Mouse (Mus musculus) heart, embryonic 11.5 days (tissue): ENCODE results near the gene Smtn. TPM values are rescaled to one million over a fixed set of nuclear protein-coding genes. Genes with fewer than 3 reads are reported as not detected.

Experiments
- ATAC-seq: fragments of 200-750 bp; cut with Nextera tagmentation; replicated peaks from 2 replicates; pipeline ENCODE4 v1.8.0; 2017; ENCODE audit warnings: moderate library complexity; ENCODE audit not compliant: insufficient number of reproducible peaks, low FRiP score, low TSS enrichment
- H3K27ac ChIP-seq: fragments of 300-500 bp; sonication (generic); 2 replicates; pipeline ENCODE4 v1.5.1; 2014; ENCODE audit warnings: mild to moderate bottlenecking, low read depth, low read length
- H3K27me3 ChIP-seq: fragments of 300-500 bp; sonication (generic); 2 replicates; pipeline ENCODE4 v1.6.1; 2014; ENCODE audit warnings: mild to moderate bottlenecking, low read length, mixed read lengths; ENCODE audit not compliant: control insufficient read depth, insufficient read depth
- H3K36me3 ChIP-seq: fragments of 300-500 bp; sonication (generic); 2 replicates; pipeline ENCODE4 v1.6.1; 2014; ENCODE audit warnings: mild to moderate bottlenecking, low read length, moderate library complexity, mixed read lengths; ENCODE audit not compliant: control insufficient read depth, insufficient read depth
- H3K4me1 ChIP-seq: fragments of 300-500 bp; sonication (generic); 2 replicates; pipeline ENCODE4 v1.6.1; 2014; ENCODE audit warnings: low read length; ENCODE audit not compliant: control insufficient read depth, insufficient read depth
- H3K4me2 ChIP-seq: fragments of 300-500 bp; sonication (generic); 2 replicates; pipeline ENCODE4 v1.6.1; 2014; ENCODE audit warnings: mild to moderate bottlenecking, moderate library complexity
- H3K4me3 ChIP-seq: fragments of 300-500 bp; sonication (generic); 2 replicates; pipeline ENCODE4 v1.5.1; 2014; ENCODE audit warnings: low read depth, low read length
- H3K9ac ChIP-seq: fragments of 300-500 bp; sonication (generic); 2 replicates; pipeline ENCODE4 v1.6.1; 2014; ENCODE audit warnings: mild to moderate bottlenecking, low read depth, low read length, moderate library complexity
- H3K9me3 ChIP-seq: fragments of 300-500 bp; sonication (generic); replicated peaks from 2 replicates; pipeline ENCODE4 v1.6.1; 2016; ENCODE audit warnings: low read length; ENCODE audit not compliant: control insufficient read depth
- WGBS: fragments of 180-500 bp; shearing (Covaris S2); extraction: QIAGEN DNeasy Blood & Tissue Kit; methylation state at CpG from one replicate; pipeline ENCODE4 v1.1.7; 2014; ENCODE audit not compliant: insufficient replicate concordance; 5-methylcytosine and 5-hydroxymethylcytosine counted together
- polyA plus RNA-seq: library from polyadenylated mRNA; unstranded; fragments of >200 nt; fragmentation: Nextera tagmentation; extraction: Ambion mirVana; gene quantifications from 2 replicates; pipeline ENCODE4 v1.2.1, GENCODE M21; 2014

Gene Smtn
- polyA plus RNA-seq, 1 experiment from 2014 or later, result 66.9 TPM

- Histone ChIP-seq H3K4me3 (no peak overlapping the region), H3K27ac (no peak overlapping the region), H3K36me3 (no peaks in the 10 kb centered on the region), H3K9ac (no peak overlapping the region), H3K4me1 (peaks cover 4% of the 10 kb centered on the region), H3K27me3 (peaks cover 15% of the 10 kb centered on the region), H3K9me3 (no peaks in the 10 kb centered on the region), H3K4me2 (no peak overlapping the region)
- WGBS, result 68% methylated on average over 18 of the region's 18 CpGs
- ATAC-seq, result no peak
Measured at GRCm38 (mm10) chr11:3502459-3503072, 37.8 kb downstream of the Smtn start.

GRCm38 (mm10) chr11:3502057-3502456, 38.4 kb downstream of the Smtn start:
- Histone ChIP-seq H3K4me3 (no peak overlapping the region), H3K36me3 (no peaks in the 10 kb centered on the region), H3K4me1 (peaks cover 4% of the 10 kb centered on the region), H3K27ac (no peak overlapping the region), H3K4me2 (no peak overlapping the region), H3K9me3 (no peaks in the 10 kb centered on the region), H3K27me3 (peaks cover 15% of the 10 kb centered on the region), H3K9ac (no peak overlapping the region)
- 66% methylated on average over 17 of the region's 17 CpGs for WGBS
- ATAC-seq, result no peak

GRCm38 (mm10) chr11:3497296-3497695, 43.1 kb downstream of the Smtn start:
- WGBS, result 93% methylated on average over 1 of the region's 1 CpGs
- H3K36me3 ChIP-seq, result no peaks in the 10 kb centered on the region
- ATAC-seq, result no peak

GRCm38 (mm10) chr11:3496756-3497155, 43.7 kb downstream of the Smtn start:
- Histone ChIP-seq H3K4me1 (peaks cover 3% of the 10 kb centered on the region; the same call in 1 of the 2 replicates), H3K4me2 (no peak overlapping the region), H3K27ac (no peak overlapping the region), H3K9me3 (no peaks in the 10 kb centered on the region), H3K27me3 (no peaks in the 10 kb centered on the region; the same call in none of the 2 replicates), H3K4me3 (no peak overlapping the region), H3K36me3 (no peaks in the 10 kb centered on the region), H3K9ac (no peak overlapping the region)
- WGBS, result 60% methylated on average over 5 of the region's 5 CpGs
- no peak for ATAC-seq

More at GRCm38 (mm10) chr11:3497296-3497695, 43.1 kb downstream of the Smtn start:
- Histone ChIP-seq H3K9ac (no peak overlapping the region), H3K27me3 (peaks cover 4% of the 10 kb centered on the region), H3K4me1 (peaks cover 3% of the 10 kb centered on the region; the same call in 1 of the 2 replicates), H3K4me2 (no peak overlapping the region), H3K27ac (no peak overlapping the region), H3K4me3 (no peak overlapping the region), H3K9me3 (no peaks in the 10 kb centered on the region)

- H3K4me1 ChIP-seq, result peaks cover 3% of the 10 kb centered on the region; the same call in 1 of the 2 replicates
- no peak overlapping the region for H3K4me2 ChIP-seq
- no peaks in the 10 kb centered on the region for H3K36me3 ChIP-seq
- no peak overlapping the region for H3K4me3 ChIP-seq
- no peak for ATAC-seq
- WGBS, result 78% methylated on average over 14 of the region's 14 CpGs
- H3K9me3 ChIP-seq, result no peaks in the 10 kb centered on the region
- H3K9ac ChIP-seq, result no peak overlapping the region
- no peaks in the 10 kb centered on the region for H3K27me3 ChIP-seq
- no peak overlapping the region for H3K27ac ChIP-seq
Measured at GRCm38 (mm10) chr11:3495496-3495895, 44.9 kb downstream of the Smtn start.

GRCm38 (mm10) chr11:3494857-3495256, 45.6 kb downstream of the Smtn start:
- Histone ChIP-seq H3K36me3 (no peaks in the 10 kb centered on the region), H3K4me1 (peaks cover 3% of the 10 kb centered on the region; the same call in 1 of the 2 replicates), H3K27me3 (no peaks in the 10 kb centered on the region), H3K9me3 (no peaks in the 10 kb centered on the region), H3K27ac (no peak overlapping the region), H3K9ac (no peak overlapping the region), H3K4me2 (no peak overlapping the region), H3K4me3 (no peak overlapping the region)
- 77% methylated on average over 17 of the region's 17 CpGs for WGBS
- no peak for ATAC-seq

GRCm38 (mm10) chr11:3492748-3493147, 47.7 kb downstream of the Smtn start:
- Histone ChIP-seq H3K27ac (no peak overlapping the region), H3K9me3 (no peaks in the 10 kb centered on the region), H3K4me2 (no peak overlapping the region), H3K9ac (no peak overlapping the region), H3K36me3 (no peaks in the 10 kb centered on the region), H3K4me1 (peaks cover 3% of the 10 kb centered on the region; the same call in 1 of the 2 replicates), H3K4me3 (no peak overlapping the region), H3K27me3 (no peaks in the 10 kb centered on the region)
- no peak for ATAC-seq
- WGBS, result 70% methylated on average over 4 of the region's 4 CpGs

- H3K36me3 ChIP-seq, result no peaks in the 10 kb centered on the region
- no peaks in the 10 kb centered on the region for H3K9me3 ChIP-seq
- 43% methylated on average over 5 of the region's 5 CpGs for WGBS
- H3K4me2 ChIP-seq, result no peak overlapping the region
- no peak for ATAC-seq
- H3K27me3 ChIP-seq, result no peaks in the 10 kb centered on the region
- no peak overlapping the region for H3K9ac ChIP-seq
- no peak overlapping the region for H3K27ac ChIP-seq
- H3K4me1 ChIP-seq, result no peaks in the 10 kb centered on the region
- H3K4me3 ChIP-seq, result no peak overlapping the region
Measured at GRCm38 (mm10) chr11:3489036-3489435, 51.4 kb downstream of the Smtn start.

GRCm38 (mm10) chr11:3487952-3488570, 52.4 kb downstream of the Smtn start, which contains the start of gene Pla2g3:
Gene Pla2g3 (plus strand): TSS chr11:3488284.
- Histone ChIP-seq H3K36me3 (no peaks in the 10 kb centered on the region), H3K27ac (no peak within 1 kb of the TSS), H3K9ac (no peak within 1 kb of the TSS), H3K4me1 (no peaks in the 10 kb centered on the region), H3K27me3 (no peaks in the 10 kb centered on the region), H3K4me2 (no peak within 1 kb of the TSS), H3K4me3 (no peak within 1 kb of the TSS), H3K9me3 (no peaks in the 10 kb centered on the region)
- 24% methylated on average over 11 of the region's 11 CpGs for WGBS
- no peak for ATAC-seq
